Mouse (Mus musculus) erythroid progenitor cell, adult 5-6 weeks (primary cell): ENCODE data around the gene Car10. TPM values are rescaled to one million over a fixed set of nuclear protein-coding genes. Genes with fewer than 3 reads are reported as not detected.

ENCODE experiments used
- ATAC-seq: replicated peaks from 2 replicates; pipeline ENCODE4 v1.8.0; 2016; ENCODE audit warnings: moderate number of reproducible peaks, mild to moderate bottlenecking, moderate TSS enrichment, inconsistent platforms; ENCODE audit not compliant: poor library complexity, low FRiP score, severe bottlenecking
- total RNA-seq, 2 experiments: library from RNA; stranded (forward) in 1 of 2; stranded (reverse) in 1 of 2; fragments of 150-400 nt in 1 of 2; fragments of 186-747, 209-891 nt in 1 of 2; gene quantifications; 2 replicates each; pipeline versions ENCODE4 v1.2.3 to v1.2.4; 2015 to 2017; ENCODE audit warnings: low replicate concordance in 2 of 2

Gene Car10
- total RNA-seq, 2 experiments from 2014 or later = not detected

DNA sequence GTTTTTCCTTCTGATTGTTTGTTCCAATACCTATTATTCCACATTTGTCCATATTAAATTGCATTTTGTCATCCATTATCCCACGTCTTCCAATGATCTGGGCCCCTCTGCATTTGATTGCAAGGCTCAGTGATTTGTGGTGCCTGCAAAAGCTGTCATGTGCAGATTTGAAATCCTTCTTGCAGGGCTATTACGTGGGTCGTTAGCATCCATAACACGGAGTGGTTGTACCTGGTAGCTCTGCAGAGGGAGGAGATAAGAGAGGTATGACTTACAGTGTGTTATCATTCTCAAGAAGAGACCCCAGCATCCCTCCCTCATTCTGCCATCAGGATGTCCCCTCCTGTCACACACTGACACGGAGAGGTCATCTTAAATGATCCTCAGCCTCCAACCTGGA, 451.1 kb downstream of the Car10 start:
- ATAC-seq = no peak

DNA sequence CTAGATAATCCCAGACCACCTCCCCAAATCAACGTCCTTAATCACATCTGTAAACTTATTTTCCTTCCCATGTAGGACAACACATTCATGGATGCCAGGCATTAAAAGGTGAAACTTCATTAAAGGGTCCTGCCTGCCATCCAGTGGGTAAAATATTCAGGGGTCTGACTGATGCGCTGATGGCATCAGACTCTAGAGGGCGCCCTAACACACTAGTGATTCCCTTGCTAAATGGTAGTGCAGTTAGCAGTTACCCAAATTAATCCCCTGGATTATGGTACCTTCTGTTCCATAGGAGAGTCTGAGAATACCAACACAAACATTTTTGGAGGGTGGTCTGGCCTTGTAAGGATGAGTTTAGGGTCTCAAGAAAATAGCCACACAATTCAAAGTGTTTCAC, 453.1 kb downstream of the Car10 start:
- no peak for ATAC-seq

DNA sequence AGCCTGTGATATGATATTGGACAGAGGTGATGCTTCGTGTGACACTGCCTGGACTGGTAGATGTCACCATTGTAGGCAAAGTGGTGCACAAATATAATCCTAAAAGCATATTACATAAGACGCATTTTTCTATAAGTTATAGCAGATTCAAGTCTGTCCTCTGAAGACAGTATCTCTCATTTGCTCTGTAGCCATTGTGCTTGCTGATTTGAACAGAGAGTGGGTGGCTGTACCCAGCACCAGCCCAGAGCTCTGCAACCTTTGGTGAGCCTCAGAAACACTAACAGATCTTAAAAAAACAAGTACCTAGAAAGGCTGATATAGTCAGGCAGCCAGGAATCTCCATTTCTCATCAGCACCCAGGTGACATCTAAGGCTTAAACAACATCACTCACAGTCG, 461.3 kb downstream of the Car10 start:
- no peak for ATAC-seq

DNA sequence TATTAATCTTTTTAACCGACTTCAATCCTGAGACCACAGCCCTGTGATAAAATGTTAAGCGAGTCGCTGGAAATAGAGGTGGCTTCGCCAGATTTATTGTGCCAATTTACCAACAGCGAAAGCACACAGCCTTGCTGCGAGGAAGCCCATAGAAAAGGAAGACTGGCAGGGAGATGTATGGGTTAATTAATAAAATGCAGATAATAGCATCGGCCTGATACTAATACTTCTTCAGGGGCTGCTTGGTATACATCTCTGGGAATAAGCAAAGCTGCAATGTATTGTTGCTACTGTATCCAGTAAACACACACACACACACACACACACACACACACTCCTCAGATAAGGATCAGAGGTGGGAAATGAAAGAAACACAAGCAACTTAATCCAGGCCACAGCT, 462.7 kb downstream of the Car10 start:
- no peak for ATAC-seq

DNA sequence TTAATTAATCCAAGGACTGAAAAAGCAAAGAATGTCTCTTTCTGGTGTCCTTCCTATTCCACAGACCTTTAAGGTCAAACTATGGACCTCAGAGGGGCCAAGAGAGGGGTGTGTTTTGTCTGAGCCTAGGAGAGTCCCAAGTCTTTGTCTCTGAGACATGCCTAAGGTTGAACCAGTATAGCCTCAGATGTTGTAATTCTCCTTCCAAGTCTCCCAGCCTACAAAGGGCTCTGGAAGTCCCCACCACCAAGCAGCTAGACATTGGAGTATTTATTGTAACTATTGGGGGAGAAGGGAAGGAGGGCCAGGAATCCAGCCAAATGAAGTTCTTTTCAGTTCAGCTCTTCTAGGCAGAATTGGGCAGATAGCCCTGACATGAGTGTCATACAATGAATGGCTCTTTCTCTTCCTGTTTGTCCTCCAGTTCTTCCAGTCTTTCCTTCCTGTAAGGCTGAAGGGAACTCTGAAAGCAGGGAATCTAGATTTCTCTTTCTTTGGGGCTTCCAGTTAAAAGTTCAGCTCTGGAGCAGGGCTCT, 464.6 kb downstream of the Car10 start:
- ATAC-seq = no peak

DNA sequence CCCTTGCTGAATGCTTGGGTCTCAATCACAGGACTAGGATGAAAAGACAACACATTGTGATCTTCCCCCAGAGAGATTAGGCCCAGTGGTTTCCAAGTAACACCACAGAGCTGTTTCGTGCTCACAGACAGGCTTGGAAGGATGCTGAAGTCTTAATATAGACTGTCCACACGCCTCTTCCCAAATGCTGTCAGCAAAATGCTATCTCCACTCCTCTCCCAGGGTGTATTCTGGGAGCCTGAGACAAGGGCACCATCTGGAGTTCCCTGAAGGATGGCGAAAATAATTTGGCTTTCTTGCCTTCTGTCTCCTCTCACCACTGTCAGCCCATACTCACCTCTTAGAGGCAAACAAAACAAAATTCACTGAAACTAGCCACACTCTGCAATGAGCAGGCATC, 467.9 kb downstream of the Car10 start:
- ATAC-seq = no peak

DNA sequence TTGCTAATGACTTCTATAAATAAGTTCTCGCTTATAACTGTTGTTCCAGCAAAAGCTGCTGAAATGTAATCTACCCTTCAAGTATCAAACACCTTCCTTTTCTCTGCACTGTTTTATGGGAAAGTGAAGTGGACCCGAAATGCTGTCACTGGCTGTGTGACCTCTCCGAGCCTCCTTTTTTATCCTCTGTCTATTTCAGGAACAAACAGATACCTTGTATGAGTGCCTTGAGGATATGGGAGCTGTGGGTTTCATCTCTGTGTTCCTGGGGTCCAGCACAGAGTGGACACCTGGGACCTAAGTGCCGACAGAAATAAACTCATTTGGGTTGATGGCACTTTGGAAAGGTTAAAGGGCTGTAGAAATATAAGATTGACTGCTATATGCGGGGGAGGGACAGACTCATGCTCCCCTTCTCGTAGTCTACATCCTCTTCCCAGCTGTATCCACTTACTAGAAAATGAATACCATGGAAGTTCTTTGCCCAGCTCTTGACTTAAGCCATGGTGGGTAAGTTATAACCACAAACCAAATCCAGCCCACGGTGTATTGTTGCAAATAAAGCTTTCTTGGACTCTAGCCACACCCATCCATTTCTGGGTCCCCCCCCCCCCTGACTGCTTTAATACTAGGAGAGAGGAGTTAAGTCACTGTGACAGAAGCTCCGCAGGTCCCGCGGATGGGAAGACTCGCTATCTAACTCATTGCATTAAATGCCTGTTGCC, 474.3 kb downstream of the Car10 start:
- no peak for ATAC-seq

DNA sequence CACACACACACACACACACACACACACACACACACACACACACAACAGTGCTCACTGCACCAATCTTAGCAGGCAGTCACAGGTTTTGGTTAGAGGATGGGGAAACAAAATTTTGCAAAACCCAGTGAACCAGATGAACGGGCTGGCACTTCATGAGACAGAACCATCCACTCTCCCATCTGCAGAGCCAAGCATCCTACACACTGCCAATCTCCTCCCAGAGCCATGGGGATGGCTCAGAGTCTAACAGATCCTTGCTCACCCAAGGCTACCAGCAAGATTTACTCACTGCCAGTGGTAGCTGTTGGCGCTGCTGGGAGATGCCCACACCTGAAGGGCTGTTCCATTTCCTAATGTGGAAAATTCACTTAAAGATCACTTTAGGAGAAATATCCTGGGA, 479.6 kb downstream of the Car10 start:
- ATAC-seq = no peak

DNA sequence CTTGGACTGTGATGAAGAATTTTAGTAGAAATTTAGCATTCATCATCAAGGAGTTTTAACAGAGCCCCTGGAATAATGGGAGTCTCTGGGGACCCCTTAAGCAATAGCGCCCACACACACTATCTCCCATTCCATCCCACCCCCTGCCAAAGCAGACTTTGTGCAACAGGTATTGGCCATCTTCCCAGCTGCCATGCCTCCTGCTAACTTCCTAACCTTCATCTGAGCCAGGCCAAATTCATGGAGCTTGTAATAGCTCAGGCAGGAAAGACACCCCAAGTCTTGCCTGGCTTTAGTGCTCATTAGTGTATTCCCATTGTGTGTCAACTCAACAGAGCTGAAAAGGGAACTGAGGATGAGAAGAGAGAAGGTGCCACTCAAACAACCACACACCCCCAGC, 481.8 kb downstream of the Car10 start:
- ATAC-seq = no peak

DNA sequence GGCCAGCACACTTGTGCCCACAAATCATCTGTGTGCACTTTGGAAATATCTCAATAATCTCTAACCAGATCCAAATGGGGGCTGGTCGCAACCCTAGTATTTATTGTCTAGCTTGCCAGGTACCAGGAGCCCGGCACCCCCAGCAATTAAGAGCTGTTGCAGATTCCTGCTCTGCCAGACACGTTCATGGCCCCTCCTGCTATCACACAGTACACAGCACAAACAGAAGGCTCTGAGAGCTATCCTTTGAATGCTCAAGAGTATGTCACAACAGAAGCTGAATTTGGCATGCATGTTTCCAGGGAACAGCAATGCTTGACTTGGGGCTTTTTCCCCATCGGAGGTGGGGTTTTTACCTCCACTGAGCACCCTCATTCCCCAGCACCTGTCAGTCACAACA, 483.5 kb downstream of the Car10 start:
- ATAC-seq = no peak

DNA sequence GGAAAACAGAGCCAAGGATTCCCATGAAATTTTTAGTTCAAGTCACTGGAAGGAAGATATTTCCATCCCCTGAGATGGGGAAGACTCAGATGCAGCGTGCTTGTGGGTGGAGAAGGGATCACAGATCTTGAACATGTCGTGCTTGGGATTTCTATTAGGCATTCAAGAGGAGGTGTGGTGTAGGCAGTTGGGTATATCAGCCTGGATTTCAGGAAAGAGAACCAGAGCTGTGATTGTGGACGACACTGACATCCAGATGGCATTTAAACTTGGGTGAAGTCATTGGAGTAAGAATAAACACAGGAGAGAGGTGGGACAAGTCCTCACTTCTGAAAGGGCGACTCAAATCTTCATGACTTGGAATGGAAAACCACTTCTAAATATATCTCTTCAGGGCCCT, 490.0 kb downstream of the Car10 start:
- no peak for ATAC-seq

DNA sequence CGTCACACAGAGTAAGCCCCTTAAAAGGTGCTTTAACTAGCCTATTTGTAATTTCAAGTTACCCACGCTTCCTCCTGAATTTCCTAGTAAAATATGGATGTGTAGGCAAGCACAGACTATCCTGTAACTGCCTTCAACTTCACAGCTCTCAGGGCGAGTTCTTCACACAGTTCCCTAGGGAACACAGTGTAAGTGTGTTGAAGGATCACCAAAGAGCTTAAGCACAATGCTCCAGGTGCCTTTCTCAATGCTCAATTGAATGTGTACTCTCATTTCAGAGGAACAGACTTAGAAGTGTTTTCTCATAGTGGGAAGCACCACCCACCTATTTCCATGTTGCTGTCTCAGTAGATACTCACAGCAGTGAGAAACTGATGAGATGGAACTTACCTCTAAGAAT, 492.8 kb downstream of the Car10 start:
- no peak for ATAC-seq

DNA sequence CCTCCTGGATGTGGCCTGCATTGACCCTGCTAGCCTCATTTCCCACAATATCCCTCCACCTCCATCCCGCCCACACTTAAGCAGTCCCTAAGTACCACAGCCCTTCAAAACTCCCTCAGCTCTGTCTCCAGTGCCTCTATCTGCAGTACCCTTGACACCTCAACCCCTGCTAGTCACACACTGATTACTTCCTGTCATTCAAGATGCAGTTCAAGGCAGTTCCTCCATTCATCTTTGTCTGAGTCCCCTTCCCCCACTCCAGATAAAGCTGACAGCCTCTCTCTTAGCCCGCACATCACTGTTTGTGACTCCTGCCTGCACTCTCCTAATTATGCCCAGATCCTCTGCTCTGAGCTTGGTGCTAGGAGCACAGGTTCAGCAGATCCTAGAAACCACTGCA, 496.2 kb downstream of the Car10 start:
- no peak for ATAC-seq

DNA sequence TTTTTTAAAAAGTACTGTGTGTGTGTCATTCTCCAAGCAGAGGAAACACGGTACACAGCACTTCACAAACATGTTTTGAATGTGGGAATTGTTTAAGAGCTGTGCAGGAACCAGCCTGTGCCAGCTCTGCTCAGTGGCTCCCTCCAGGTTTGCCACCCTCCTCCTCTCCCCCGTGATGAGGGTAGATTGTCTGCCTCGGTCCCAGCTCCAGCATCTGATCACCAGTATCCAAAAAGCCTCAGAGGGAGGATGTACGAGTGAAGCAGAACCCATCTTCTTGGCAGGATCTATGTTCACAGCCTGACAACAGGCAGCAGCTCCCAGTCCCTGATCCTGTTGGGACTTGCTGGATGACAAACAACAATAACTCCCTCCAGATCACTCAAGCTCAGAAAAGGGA, 500.3 kb downstream of the Car10 start:
- no peak for ATAC-seq

DNA sequence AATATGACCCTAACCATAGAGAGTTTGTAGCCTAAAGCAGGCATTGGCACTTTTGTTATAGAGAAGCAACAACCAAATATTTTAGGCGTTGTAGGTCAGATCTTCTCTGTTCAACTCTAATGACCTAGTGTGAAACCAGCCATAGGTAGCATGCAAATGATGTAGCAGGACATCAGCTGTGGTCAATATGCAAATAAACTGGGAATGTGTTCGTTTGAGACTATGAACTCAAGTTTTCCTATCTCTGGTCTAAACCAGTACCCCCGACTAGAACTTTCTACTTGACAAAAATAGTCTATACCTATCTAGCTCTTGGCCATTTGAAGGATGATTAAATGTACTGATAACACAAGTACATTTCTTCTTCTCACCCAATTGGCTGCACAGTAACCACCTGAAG, 501.9 kb downstream of the Car10 start:
- no peak for ATAC-seq

DNA sequence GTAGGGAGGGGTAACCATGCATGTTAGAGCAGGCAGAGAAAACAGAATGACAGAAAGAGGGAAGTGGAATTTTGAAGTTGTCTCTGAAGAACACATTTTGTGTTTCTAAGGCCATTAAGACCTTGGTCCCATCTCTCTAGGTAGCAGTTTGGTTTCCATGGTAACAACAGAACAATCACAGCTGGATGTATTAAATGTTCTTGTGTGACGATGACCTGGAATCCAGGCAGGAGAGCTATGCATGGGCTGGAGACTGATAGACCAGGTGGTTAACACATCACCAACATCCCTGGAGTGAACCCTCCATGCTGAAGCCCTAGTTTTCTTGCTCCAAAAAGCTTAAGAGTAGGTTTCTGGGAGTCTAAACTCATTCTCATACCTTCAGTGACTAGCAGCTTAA, 505.7 kb downstream of the Car10 start:
- no peak for ATAC-seq

DNA sequence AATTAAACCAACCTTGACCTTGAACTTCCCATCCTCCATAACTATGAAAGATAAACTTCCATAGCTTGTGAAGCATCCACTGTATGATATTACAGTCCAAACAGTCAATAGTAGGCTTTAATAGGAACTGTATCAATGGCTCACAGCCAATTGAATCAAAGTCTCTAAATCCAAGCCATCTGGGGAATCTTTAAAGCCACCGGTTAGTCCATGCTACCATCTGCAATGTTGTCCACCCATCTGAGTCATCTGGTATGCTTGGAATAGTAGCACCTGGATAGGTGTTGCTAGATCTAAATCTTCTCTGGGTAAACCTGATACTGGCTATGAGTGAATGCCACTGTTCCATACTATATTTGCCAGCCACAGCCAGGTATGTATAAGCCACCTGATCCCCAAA, 509.3 kb downstream of the Car10 start:
- no peak for ATAC-seq

DNA sequence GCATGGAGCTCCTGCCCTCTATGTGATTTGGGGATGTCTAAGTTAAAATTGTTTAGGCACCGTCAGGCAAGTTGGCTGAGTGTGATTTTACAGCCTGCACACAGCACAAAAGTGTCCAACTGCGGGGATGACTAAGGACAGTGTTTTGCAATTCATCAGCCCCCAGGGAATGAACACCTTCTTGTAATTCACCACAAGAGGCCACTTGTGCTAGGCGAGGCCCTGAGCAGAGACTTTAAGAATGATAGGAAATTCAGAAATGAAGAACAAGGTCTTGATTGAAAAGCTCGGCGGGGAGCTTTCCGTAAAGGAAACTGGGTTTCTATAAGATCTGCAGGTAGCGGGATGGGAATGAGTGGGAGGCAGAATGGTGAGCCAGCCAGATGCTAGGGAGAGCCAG, 510.9 kb downstream of the Car10 start:
- no peak for ATAC-seq

DNA sequence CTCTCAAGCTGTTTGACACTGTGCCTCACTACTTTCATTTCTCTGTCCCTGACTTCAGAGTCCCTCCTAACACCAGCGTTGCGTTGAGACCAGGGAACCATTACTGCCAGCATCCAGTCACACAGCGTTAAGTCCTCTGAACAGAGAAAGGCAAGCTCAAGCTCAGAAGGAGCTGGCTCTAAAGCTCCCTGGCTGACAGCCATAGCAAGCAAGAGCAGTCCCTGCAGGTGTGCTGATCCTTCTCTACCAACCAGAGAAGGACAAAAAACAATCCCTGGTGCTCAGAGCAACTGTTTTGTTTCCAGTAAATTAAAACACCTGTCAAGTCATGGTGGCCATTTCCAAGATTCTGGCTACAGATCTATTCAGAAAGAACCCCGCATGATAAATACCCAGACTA, 514.2 kb downstream of the Car10 start:
- no peak for ATAC-seq

DNA sequence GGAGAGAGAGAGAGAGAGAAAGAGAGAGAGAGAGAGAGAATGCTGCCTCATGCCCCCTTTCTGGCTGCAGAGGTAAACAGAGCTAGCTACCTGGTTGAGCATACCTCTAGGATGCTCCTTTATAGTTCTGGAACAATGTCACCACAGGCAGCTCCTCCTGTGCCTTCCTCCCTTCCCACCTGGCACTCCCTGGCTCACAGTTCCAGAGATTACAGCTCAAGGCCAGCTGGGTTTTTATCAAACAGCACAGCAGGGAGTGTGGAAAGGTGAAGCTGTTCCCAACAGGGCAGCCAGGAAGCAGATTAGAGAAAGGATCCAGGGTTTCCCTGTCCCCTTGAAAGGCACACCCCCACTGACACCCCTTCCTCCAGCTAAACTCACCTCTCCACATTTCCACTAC, 517.0 kb downstream of the Car10 start:
- ATAC-seq = no peak

DNA sequence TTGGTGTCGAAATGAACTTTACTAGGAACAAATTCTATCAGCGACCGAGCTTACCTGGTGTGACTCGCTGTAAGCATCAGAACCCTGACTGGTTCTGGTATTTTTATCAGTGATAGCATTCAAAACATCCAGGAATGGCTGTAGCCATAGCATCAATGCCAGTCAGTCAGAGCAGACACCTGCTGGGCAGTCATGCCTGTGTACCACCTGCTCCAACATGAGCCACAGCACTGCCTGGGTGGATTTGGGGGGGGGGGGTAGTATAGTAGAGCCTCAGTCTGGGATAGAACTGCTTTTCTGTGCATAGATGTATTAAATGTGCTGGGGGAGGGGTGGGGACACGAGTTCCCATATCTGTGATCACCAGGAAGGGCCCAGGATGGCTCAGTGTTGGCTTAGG, 525.8 kb downstream of the Car10 start:
- ATAC-seq = no peak

DNA sequence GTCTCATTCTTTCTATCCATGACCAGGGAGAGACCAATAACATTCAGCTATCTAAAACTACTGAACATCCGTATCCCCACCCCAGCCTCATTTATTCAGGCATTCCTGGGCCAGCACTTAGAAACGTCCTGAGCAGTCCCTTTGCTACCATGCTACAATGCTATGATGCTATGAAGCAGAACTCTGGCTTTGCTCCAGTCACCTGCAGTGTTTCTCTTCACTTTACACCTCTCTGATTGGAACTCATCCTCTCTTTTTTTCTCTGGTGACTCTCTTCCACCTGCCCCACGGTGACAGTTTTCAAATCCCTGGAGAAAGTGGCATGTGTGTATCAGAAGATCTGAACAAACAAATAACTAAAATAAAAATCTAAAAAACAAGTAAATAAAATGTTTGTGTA, 541.6 kb downstream of the Car10 start:
- no peak for ATAC-seq
